Mouse (Mus musculus): ENCODE results near the gene Spock2.

Spock2 gene

DNA sequence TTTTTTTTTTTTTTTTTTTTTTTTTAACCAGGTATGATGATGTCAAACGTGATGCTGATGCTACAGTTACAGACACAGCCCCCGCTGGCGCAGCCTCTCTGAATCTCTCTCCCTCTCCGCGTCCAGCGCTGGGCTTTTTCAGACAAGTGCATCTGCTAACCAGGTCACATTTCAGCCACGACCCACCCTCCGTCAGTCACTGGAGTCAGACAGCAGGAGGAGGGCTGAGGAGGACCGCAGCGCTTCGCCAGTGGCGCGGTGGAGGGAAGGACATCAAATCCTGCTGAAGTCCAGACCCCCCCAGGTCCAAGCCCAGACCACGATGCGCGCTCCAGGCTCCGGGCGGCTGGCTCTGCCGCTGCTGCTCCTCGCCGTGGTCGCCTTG, at the start of gene Spock2:
Gene Spock2 (plus strand): TSS at position 74 of the 385 bp plus-strand sequence.
- DNase-seq (ENCODE audit: low spot score): peak; percentile 91

DNA sequence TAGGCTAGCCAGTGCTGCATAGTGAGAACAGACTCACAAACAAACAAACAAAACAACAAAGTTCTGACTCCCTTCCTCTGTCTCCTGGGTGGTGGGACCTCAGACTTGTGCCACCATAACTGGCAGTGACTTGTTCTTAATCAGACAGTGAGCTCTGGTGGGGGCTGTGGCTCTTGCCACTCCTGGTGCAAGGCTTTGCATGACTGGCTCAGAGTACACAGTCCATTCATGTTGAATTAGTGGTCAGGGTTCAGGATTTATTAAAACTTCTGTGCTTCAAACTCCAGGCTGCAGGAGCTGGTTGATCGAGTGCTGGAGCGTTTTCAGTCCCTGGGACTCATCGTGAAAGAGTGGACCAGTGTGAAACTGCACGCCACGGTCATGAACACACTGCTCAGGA, 43.8 kb upstream of the Spock2 start:
- DNase-seq (ENCODE audit: low spot score): no peak

DNA sequence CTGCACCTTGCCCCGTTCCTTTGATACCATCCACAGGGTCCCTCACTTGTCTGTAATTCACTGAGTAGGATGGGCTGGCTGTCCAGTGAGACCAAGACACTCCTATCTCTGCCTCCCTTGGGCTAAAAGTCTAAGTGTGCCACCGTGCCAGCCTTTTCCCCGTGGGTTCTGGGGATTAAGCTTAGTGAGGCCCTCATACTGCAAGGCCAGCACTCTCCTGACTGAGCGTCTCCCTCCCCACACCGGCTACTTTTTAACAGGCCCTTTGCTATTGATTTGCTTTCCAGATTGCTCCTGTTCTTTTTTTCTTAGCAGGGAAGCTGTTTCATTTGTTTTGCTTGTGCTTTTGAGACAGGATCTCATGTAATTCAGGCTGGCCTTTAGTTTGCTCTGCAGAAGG, 43.1 kb upstream of the Spock2 start:
- no peak for DNase-seq (ENCODE audit: low spot score)

DNA sequence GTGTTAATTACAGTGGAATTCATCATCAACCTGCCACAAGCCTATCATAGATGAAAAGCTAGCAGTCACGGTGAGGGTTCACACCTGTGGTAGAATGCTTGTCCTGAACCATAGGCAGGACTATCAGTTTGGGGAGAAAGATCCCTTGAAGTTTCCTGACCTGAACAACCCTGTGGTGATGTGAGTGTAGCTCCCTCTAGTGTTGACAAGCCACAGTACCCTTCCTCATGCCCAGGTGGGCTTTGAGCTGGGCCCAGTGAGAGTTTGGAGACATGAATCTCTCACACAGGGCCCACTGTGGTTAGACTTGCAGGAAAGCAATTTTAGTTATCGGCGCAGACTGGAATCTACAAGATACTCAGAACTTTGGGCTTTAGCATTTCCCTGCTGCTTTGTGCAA, 39.5 kb upstream of the Spock2 start:
- peak; percentile 50 for DNase-seq (ENCODE audit: low spot score)

DNA sequence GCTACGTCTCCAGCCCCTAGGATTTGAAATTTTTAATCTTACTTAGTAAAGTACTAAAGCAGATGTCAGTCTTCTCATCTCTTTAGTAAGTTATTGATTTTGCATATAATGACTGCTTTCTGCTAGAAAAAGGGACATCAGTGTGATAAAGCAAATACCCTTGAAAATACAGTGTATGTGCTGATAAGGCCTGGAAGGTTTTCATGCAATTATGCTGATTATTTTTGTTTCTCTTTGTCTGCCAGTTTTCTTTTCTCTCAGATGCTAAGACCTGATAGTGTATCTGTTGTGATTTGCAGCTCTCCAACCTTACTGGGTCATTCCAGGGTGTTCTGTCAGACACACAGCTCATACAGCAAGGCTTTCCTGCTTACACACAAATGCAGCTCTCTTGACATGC, 30.9 kb upstream of the Spock2 start:
- no peak for DNase-seq (ENCODE audit: low spot score)

DNA sequence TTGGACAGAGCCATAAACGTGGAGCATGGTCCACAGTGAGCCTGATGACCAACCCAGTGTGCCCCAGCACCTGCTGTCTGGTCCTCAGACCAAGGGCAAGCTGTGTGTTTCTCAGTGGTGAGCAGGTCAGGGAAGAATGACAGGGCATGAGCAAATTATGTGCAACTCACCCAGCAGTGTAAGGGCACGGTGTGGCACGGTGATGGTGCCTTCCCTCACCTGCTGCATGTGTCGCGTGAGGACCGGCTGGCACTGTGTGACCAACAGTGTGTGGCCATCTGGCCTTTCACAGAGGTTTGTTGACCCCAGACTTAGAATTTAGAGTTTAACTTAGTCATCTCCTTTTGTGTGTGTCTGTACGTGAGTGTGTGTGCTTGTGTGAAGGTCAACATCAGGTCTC, 28.8 kb upstream of the Spock2 start:
- DNase-seq (ENCODE audit: low spot score): no peak

DNA sequence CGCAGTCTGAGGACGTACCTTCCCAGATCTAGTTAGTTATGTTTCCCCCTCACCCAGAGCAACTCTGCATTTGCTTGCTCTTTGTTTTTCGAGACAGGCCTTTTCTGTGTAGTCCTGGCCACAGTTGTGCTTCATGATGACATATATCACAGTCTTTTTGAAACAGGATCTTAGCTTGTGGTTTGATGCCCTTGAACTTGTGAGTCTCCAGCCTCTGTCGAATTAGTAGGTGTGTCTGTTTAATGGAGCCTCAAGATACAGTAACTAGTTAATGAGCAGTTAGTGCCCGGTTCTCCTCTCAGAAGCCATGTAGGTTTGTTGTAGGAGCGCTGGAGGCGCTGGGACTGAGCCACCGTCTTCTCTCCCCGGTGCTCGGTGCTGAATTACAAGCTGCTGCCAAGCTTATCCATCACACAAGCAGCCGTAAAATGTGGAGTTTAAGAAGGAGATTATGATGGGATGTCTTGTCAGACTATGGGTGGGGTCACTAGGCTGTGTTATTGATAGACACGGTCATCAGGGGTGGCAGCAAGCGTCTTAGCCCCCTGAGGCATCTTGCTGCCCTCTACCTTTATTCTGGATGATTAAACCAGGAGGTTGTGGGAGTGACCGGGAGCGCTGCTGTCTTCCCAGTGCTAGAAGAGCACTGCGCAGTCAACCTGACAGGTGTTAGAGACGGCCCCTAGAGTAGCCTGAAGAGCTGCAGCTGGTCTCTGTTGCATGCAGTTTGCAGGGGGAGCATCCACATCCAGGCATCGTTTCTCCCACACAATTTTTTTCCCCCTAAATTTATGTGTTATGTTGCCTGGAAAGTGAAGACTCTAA, 28.1 kb upstream of the Spock2 start:
- DNase-seq (ENCODE audit: low spot score): peak; percentile 52

DNA sequence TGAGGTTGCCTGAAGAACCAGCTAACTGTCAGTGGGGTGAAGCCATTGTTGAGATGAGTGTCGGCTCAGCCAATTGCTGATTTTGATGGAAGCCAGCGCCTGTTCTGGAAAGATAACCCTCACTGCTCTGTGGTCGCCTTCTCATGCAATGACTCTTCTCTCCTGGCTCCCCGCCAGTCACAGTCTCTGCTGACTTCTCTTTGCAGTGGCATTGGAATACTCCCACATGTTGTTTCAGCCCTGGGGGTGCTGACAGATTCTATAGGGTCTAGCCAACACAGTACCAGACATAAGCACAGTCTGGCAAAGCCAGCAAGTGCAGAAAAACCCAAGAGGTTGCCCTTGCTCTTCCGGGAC, 27.5 kb upstream of the Spock2 start:
- peak; percentile 95 for DNase-seq (ENCODE audit: low spot score)

DNA sequence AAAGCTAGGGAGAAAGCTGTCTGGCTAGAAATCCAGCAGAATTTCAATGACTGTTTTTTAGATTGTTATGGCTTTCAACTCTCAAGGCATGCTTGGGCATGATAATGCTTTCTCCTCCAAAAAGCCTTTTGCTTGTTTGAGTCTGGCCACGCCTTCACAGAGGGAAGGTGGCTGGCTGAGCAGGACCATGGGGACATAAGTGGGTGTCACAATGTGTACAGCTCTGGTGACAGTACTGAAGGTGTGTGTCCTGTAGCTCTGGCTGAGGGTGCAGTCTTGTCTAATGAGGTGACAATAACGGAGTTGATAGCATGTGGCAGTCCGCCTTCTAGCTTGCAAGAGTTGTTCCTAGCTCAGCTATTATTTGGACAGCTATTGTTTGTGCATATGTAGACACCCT, 25.8 kb upstream of the Spock2 start:
- DNase-seq (ENCODE audit: low spot score): no peak

DNA sequence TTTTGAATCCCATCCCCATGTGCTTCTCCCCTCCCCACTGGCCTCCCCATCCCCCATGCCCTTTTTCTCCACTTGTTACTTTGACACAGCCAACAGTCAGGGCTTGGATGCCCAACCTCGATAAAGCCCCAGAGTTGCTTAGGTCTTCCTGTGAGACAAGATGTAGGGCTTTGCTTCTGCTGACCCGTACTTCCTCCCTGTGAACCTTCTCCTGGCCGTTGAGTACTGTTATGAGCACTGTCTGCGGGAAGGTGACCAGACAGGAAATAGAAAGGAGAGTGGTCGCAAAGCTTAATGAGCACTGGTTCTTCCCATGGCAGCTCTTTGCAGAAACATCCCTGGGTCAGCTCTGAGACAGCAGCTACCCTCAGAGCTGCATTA, 25.4 kb upstream of the Spock2 start:
- DNase-seq (ENCODE audit: low spot score): no peak

DNA sequence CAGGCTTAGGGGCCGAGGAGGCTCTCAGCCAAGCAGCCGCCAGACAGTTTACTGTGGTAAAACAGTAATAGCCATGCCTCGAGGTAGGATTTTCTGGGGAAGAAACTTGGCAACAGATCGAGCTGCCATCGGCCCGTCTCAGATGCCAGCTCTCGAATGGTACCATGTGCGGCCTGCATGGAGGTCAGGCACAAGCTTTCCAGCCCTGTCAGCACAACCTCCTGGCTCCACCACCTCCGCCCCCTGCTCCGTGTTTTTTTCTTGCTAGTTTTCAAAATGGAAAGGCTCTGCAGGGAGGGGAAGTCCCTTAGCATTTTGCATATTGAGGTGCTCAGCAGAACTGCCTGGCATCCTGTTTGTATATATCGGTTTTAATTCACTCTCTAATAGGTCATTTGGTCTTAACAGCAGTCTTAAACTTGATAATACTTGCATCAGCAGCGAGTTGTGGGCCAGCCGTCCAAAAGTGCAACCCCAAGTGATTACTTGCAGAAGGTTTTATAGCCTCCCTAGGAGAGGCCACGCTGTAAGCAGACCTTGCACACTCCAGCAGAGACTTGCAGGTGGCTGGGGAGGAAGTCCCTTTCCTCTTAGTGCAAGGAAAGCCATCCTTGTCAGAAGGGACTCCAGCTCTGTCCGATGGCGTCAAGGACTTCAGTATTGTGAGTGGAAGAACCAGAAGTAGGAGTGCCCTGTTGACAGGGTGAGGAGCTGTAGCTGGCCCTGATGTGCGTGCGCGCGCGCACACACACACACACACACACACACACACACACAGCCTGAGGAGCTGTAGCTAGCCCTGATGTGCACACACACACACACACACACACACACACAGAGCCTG, 24.8 kb upstream of the Spock2 start:
- DNase-seq (ENCODE audit: low spot score): peak; percentile 66

DNA sequence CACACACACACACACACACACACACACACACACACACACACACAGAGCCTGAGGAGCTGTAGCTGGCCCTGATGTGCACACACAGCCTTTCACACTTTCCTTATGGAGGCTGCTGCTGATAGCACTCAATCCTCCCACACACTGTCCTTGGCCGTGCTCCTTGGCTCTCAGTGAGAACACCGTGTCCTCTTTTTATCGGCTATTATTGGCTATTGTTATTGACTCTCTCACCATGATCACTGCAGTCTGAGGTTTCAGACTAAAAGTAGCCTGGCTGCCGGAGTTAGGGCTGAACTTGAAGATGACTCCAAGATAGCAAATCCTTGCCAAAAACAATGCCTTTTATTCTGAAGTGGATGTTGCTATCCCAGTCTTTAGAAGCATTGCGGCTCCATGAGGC, 24.1 kb upstream of the Spock2 start:
- peak; percentile 77 for DNase-seq (ENCODE audit: low spot score)

DNA sequence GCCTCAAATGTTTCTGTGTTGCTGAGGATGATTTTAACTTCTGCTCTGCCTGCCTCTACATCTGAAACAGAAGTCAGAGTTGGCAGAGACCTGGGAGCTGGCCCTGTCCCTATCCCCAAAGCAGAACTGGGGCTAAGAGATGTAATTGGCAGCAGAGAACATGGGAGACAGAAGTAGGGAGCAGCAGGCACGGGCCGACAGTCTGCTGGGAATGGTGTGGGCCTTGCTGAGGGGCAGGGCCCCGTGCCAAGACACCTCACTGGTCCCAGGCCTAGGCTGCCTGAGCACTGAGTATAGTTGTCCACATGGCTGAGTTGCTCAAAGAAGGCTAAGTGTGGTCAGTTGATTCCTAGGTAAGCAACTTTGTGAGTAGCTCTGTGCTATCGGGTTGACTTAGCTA, 22.0 kb upstream of the Spock2 start:
- DNase-seq (ENCODE audit: low spot score): no peak

DNA sequence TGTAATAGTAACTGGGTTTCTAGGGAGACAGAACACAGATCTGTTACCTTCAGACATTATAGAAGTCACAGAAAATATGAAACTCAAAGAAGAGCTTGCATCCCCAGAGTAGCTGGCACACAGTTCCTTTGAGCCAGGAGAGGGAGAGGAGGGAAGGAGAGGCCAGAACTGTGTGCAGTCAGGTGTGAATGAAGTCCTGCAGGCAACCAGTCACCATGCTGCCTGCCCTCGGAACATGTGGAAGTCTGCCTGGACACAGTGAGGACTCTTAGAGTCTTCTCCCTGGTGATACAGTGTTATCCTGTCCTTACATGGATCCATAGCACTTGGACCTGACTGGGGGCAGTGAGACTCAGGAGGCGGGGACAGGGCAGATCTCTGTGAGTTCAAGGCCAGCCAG, 13.7 kb upstream of the Spock2 start:
- no peak for DNase-seq (ENCODE audit: low spot score)

DNA sequence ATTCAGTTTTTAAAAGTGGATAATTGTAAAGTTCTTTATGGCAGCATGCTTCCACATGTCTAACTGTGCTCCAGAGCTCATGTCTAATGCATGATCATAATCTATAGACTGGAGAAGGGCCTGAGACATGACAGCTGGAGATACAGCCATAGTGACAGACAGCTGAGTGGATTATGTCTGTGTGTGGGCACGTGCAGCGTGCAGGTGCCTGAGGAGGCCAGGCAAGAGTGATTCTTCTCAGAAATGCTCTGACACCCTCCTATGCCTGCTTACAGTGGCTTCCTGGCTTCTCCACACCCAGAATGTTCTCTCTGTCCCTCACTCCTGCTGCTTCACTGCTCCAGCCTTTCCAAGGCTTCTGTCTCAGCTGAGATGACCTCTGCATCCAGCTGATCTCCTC, 12.3 kb upstream of the Spock2 start:
- no peak for DNase-seq (ENCODE audit: low spot score)

DNA sequence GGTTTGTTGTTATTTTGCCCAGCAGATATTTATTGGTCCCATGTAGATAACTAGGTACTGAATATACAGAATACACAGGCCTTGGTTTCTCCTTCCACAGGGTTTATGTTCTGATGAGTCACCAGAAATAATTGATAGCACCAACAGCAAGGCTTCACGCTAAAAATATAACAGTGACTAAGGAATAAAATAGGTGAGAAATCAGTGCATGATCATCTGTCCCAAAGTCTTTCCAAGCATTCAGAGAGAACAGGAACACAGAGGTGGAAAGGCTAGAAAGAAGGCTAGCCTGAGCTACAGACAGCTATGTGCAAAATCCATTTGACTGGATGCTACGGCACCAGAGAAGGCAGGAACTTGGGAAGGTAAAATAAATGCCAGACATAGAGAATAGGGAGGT, 10.5 kb upstream of the Spock2 start:
- no peak for DNase-seq (ENCODE audit: low spot score)

DNA sequence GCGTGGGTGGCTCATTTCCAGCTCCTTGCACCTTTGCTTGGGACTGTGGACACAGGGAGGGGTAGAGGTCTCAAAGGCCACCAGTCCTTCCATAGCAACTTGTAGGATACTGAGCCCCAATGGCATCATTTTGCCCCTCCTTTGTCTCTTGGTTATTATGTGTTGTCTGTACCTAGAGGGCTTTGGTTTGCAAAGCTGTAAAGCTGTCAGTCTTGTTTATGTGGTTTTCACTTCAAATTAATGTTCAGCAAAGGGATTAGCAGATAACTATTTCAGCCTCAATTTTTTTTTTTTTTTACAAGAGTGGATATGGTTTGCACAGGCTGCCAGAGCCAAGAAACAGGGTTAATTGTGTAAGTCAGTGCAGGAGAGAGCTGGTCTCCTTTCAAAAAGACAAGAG, 9.7 kb upstream of the Spock2 start:
- no peak for DNase-seq (ENCODE audit: low spot score)

DNA sequence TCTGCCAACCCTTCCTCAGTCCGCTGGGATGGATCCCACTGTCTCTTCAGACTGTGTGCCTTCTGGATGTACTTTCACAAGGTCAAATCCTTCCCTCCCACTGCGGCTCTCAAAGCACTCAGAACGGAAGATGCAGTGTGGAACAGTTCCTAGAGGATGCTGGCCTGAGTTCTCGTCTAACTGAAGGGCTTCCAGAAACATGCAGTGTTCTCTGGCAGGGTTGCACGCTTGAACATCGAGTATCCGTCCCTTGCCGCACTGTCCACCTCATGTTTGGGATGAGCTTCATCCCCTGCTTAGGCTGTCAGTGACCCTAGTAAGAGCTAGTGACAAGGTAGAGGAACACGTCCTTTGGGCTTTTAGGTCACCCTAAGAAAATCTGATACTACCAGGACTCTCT, 8.9 kb upstream of the Spock2 start:
- DNase-seq (ENCODE audit: low spot score): no peak

DNA sequence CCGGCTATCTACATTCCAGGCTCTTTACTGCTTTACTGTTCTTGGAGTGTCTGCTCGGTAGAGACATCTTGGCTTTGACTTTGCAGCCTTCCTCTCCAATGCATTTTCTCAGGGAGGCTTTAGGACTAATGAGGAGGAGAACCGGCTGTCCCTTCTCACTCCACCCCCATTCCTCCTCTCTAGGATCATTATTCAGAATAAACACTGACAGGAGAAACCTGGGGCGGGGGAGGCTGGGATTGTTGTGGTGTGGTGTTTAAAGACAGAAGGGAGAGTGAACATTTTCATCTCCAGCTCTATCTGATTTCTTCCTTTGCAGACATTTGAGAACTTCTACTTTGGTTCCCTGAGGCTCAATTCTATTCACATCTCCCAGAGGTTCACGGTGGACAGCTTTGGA, 8.2 kb upstream of the Spock2 start:
- DNase-seq (ENCODE audit: low spot score): no peak

DNA sequence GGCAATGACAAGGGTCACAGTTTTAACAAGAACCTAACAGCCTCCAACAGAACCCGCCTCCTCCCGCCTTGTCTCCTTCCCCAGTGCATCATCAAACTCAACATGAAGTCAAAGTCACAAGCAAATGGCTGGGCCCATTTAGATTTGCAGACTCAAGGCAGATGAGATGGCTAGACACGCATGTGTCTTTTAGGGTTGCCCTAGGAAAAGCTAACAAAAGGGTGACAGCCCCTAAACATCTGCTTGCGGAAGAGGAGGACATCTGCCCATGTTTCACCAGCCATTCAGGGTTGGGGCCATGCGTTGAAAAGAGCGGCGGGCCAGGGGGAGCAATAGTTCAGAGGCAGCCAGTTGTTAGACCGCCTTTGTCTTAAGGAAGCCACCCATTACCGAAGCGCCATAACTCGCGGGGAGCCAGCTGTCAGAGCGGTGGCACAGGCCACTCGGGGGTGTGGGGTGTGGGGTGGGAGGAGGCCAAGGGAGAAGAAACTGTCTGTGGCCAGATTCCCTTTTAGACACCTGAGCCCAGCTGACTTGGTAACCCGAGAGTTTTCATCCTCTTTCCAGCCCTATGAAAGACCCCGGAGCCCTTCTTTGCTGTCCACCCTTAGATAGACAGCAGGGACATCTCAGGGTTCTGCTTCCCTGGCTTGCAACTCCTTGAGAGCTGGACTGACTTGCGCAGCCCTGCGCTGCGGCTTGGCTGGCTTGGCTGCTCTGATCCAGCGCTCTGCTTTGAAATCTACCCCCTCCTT, 451 bp upstream of the Spock2 start:
- peak; percentile 52 for DNase-seq (ENCODE audit: low spot score)

DNA sequence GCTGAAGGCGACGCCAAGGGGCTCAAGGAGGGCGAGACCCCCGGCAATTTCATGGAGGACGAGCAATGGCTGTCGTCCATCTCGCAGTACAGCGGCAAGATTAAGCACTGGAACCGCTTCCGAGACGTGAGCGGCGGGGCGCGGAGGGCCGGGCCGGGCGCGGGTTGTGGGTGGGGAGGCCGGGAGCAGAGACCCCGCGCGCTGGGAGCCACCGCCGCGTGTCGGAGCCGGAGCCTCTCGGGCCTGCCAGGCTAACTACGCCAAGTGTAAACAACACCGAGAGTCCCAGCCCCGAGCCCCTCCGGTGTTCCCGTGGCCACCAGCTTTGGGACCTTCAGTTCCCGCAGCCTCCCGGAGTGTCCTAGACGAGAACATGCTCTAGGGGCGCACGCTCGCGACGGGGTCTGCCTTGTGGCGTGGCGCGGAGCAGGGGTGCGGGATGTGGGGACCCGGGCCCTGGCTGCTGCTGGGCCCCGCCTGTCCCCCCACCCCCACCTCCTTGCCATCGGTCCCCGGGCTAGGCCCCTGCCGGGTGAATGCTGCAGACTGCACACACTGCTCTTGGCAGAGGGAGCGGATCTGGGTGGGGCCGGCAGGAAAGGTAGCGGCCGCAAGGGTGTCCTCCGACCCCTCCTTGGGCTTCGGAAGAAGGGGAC, 640 bp downstream of the Spock2 start:
- DNase-seq (ENCODE audit: low spot score): peak; percentile 89

DNA sequence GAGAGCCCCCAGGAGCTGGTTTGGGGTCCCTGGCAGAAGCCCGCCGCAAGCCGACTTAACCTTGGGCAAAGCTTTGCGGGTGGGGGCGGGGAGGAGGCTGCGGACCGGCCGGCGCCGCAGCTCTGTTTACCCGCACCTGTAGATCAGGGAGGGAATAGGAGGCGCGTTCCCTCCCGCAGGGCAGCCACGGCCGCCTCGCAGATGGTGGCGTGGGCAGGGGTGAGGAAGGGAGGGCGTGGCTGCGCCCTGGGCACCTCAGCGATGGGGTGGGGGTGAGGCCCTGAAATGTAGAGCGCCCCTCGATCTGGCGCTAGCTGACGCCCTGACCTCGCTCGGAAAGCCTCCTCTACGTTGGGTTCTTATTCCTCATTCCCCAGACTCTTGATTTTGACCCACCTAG, 1.4 kb downstream of the Spock2 start:
- DNase-seq (ENCODE audit: low spot score): peak; percentile 61
